Mouse (Mus musculus) hindbrain, postnatal 0 days (tissue): ENCODE measurements around the gene Myh13. TPM values are rescaled to one million over a fixed set of nuclear protein-coding genes. Genes with fewer than 3 reads are reported as not detected.

Source experiments
- ATAC-seq: fragments of 200-750 bp; cut with Nextera tagmentation; 2 replicates; pipeline ENCODE4 v1.8.0; 2017; ENCODE audit warnings: mild to moderate bottlenecking, moderate TSS enrichment, moderate library complexity
- DNase-seq: peaks from one replicate; pipeline ENCODE4 v3.0.0-alpha.2; 2015; ENCODE audit warnings: low spot score
- H3K27ac ChIP-seq: fragments of 300-500 bp; sonication (generic); 2 replicates; pipeline ENCODE4 v1.5.1; 2014; ENCODE audit warnings: mild to moderate bottlenecking
- H3K27me3 ChIP-seq: fragments of 300-500 bp; sonication (generic); 2 replicates; pipeline ENCODE4 v1.6.1; 2014; ENCODE audit warnings: low read length, mixed read lengths; ENCODE audit not compliant: insufficient read depth
- H3K36me3 ChIP-seq: fragments of 300-500 bp; sonication (generic); 2 replicates; pipeline ENCODE4 v1.6.1; 2014; ENCODE audit warnings: low read length, mixed read lengths; ENCODE audit not compliant: insufficient read depth
- H3K4me1 ChIP-seq: fragments of 300-500 bp; sonication (generic); 2 replicates; pipeline ENCODE4 v1.6.1; 2014; ENCODE audit warnings: antibody characterized with exemption, low read length, mixed read lengths; ENCODE audit not compliant: insufficient read depth
- H3K4me2 ChIP-seq: fragments of 300-500 bp; sonication (generic); 2 replicates; pipeline ENCODE4 v1.6.1; 2014; ENCODE audit warnings: low read depth, mild to moderate bottlenecking, low read length, moderate library complexity, mixed read lengths
- H3K4me3 ChIP-seq: fragments of 300-500 bp; sonication (generic); 2 replicates; pipeline ENCODE4 v1.5.1; 2014; ENCODE audit warnings: low read length
- H3K9ac ChIP-seq: fragments of 300-500 bp; sonication (generic); replicated peaks from 2 replicates; pipeline ENCODE4 v1.6.1; 2014; ENCODE audit warnings: mild to moderate bottlenecking, low read length, moderate library complexity, mixed read lengths
- H3K9me3 ChIP-seq: fragments of 300-500 bp; sonication (generic); 2 replicates; pipeline ENCODE4 v1.6.1; 2016; ENCODE audit warnings: low read length, mixed read lengths
- CTCF ChIP-seq: IDR thresholded peaks from 2 replicates; pipeline ENCODE4 v1.5.1; 2016; ENCODE audit warnings: antibody characterized with exemption, control low read depth, low read depth
- WGBS: fragments of 180-500 bp; shearing (Covaris S2); extraction: QIAGEN DNeasy Blood & Tissue Kit; methylation state at CpG from one replicate; pipeline ENCODE4 v1.1.7; 2014; 5-methylcytosine and 5-hydroxymethylcytosine counted together
- polyA plus RNA-seq: library from polyadenylated mRNA; unstranded; fragments of >200 nt; fragmentation: Nextera tagmentation; extraction: Ambion mirVana; gene quantifications from 2 replicates; pipeline ENCODE4 v1.2.1, GENCODE M21; 2015
- total RNA-seq: library from RNA; depleted of rRNA; stranded (reverse); fragments of >200 nt; gene quantifications from 2 replicates; pipeline ENCODE4 v1.2.3, GENCODE M21; 2014; rRNA removed

Gene Myh13
- under 0.01 and 0.07 TPM in 2 replicates for total RNA-seq
- 0.39 and 0.53 TPM in 2 replicates for polyA plus RNA-seq

- Histone ChIP-seq H3K9ac (no peak within 1 kb of the TSS), H3K27ac (no peak within 1 kb of the TSS), H3K27me3 (no peaks in the 10 kb centered on the region), H3K9me3 (no peaks in the 10 kb centered on the region), H3K36me3 (no peaks in the 10 kb centered on the region), H3K4me1 (no peaks in the 10 kb centered on the region), H3K4me3 (no peak within 1 kb of the TSS), H3K4me2 (no peak within 1 kb of the TSS)
- no peak for DNase-seq
- TF ChIP-seq CTCF: no peak
- WGBS: 86% methylated on average over 7 of the region's 7 CpGs
- ATAC-seq: no peak
These were observed at the start of gene Myh13 for GRCm38 (mm10) chr11:67321358-67321757. Gene Myh13 (plus strand): TSS chr11:67321658.

- H3K9ac ChIP-seq: no peak within 1 kb of the TSS
- no peaks in the 10 kb centered on the region for H3K4me1 ChIP-seq
- peak; percentile 64 for ATAC-seq
- DNase-seq: peak; percentile 82
- 0 out of 2 replicates have a peak within 1 kb of the TSS, but pooled peaks have one; percentile 16 for H3K4me2 ChIP-seq
- 0 out of 2 replicates have a peak, but pooled peaks have one; percentile 8 for TF ChIP-seq CTCF
- no peaks in the 10 kb centered on the region for H3K9me3 ChIP-seq
- no peak within 1 kb of the TSS for H3K27ac ChIP-seq
- no peak within 1 kb of the TSS for H3K4me3 ChIP-seq
- no peaks in the 10 kb centered on the region for H3K36me3 ChIP-seq
- 47% methylated on average over 10 of the region's 10 CpGs for WGBS
- H3K27me3 ChIP-seq: no peaks in the 10 kb centered on the region
These were observed 44.8 kb upstream of the Myh13 start, which contains the start of gene Myh8 for GRCm38 (mm10) chr11:67276601-67277174. Gene Myh8 (plus strand): TSS chr11:67277124.

GRCm38 (mm10) chr11:67293440-67293839, 28.0 kb upstream of the Myh13 start:
- no peak for ATAC-seq
- no peak overlapping the region for H3K4me3 ChIP-seq
- H3K9me3 ChIP-seq: no peaks in the 10 kb centered on the region
- no peak overlapping the region for H3K9ac ChIP-seq
- no peak overlapping the region for H3K4me2 ChIP-seq
- no peak for TF ChIP-seq CTCF
- H3K4me1 ChIP-seq: no peaks in the 10 kb centered on the region
- no peaks in the 10 kb centered on the region for H3K27me3 ChIP-seq
- 73% methylated on average over 1 of the region's 1 CpGs for WGBS
- no peaks in the 10 kb centered on the region for H3K36me3 ChIP-seq
- H3K27ac ChIP-seq: no peak overlapping the region
- DNase-seq: no peak

GRCm38 (mm10) chr11:67313733-67314452, 7.6 kb upstream of the Myh13 start:
- no peak overlapping the region for H3K9ac ChIP-seq
- ATAC-seq: no peak
- no peaks in the 10 kb centered on the region for H3K4me1 ChIP-seq
- H3K36me3 ChIP-seq: no peaks in the 10 kb centered on the region
- no peak for TF ChIP-seq CTCF
- no peaks in the 10 kb centered on the region for H3K27me3 ChIP-seq
- no peak for DNase-seq
- H3K4me2 ChIP-seq: no peak overlapping the region
- 61% methylated on average over 15 of the region's 15 CpGs for WGBS
- no peaks in the 10 kb centered on the region for H3K9me3 ChIP-seq
- H3K4me3 ChIP-seq: no peak overlapping the region
- no peak overlapping the region for H3K27ac ChIP-seq

- ATAC-seq (no peak), DNase-seq (peak; percentile 16)
- Histone ChIP-seq H3K4me2 (no peak overlapping the region), H3K27ac (no peak overlapping the region), H3K9me3 (no peaks in the 10 kb centered on the region), H3K36me3 (no peaks in the 10 kb centered on the region), H3K9ac (no peak overlapping the region), H3K4me3 (no peak overlapping the region), H3K27me3 (no peaks in the 10 kb centered on the region), H3K4me1 (no peaks in the 10 kb centered on the region)
- WGBS: 36% methylated on average over 2 of the region's 2 CpGs
- TF ChIP-seq CTCF: no peak
These were observed 5.1 kb downstream of the Myh13 start for GRCm38 (mm10) chr11:67326536-67326935.

GRCm38 (mm10) chr11:67344556-67344955, 23.1 kb downstream of the Myh13 start:
- Histone ChIP-seq H3K9me3 (no peaks in the 10 kb centered on the region), H3K27ac (no peak overlapping the region), H3K36me3 (no peaks in the 10 kb centered on the region), H3K27me3 (no peaks in the 10 kb centered on the region), H3K9ac (no peak overlapping the region), H3K4me1 (peaks cover 5% of the 10 kb centered on the region; the same call in 1 of the 2 replicates), H3K4me2 (no peak overlapping the region), H3K4me3 (no peak overlapping the region)
- ATAC-seq: no peak
- no peak for TF ChIP-seq CTCF
- 70% methylated on average over 3 of the region's 3 CpGs for WGBS
- no peak for DNase-seq
